Mouse (Mus musculus): ENCODE results near the gene Uqcrq. TPM values are rescaled to one million over a fixed set of nuclear protein-coding genes. Genes with fewer than 3 reads are reported as not detected.
A peak's percentile ranks its signal among the peaks of the same experiment; 100 is the strongest.

The Uqcrq gene
- polyA plus RNA-seq, 1 experiment from 2014 or later, result 495 TPM

DNA sequence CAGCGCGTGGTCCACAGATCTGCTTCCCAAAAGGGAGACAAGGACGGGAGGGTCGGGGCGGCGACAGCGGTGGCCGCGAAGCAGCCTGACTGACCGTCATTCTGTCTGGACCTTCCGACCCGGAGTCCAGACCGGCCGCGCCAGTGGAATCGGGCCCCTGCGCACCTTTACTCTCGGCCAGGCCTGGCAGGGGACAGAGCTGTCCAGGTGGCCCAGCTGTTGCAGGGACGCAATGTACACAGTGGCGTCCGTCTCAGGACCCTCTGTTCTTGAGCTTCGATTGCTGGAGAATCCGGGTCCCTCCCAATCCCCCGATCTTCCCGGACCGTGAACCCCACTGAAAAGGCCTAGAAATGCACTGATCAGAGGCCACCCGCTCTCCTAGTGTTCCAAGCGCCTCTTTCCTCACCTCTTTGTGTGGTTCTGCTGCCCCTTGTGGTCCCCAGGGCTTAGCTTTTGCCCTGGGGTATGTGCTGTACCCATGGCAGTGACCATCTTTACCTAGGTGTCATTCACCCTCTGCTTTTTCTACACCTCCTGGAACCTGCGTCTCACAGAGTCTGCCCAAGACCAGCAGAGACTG lies 26.8 kb upstream of the Uqcrq start:
- Histone ChIP-seq H3K4me3 (ENCODE audit: low read depth, low read length) (peak overlapping the region; percentile 54), H3K9ac (ENCODE audit: low read length) (peak overlapping the region; percentile 68), H3K4me1 (ENCODE audit: control insufficient read depth, insufficient read depth, low read length) (no peaks in the 10 kb centered on the region), H3K27ac (replicated peaks; ENCODE audit: low read depth, low read length) (no peak overlapping the region), H3K36me3 (ENCODE audit: control insufficient read depth, insufficient read depth, low read length) (no peaks in the 10 kb centered on the region), H3K27me3 (ENCODE audit: control insufficient read depth, insufficient read depth, low read length) (peaks cover 7% of the 10 kb centered on the region; the same call in 1 of the 2 replicates), H3K9me3 (ENCODE audit: control insufficient read depth, low read length) (no peaks in the 10 kb centered on the region), H3K4me2 (ENCODE audit: low read depth, severe bottlenecking) (peak overlapping the region; percentile 82)
- DNase-seq (ENCODE audit: low spot score) (peak; percentile 55), ATAC-seq (ENCODE audit: insufficient number of reproducible peaks, low FRiP score, low TSS enrichment, low read depth) (peak; percentile 27; the same call in 1 of the 2 replicates)
- WGBS, result 2% methylated on average over 29 of the region's 29 CpGs

DNA sequence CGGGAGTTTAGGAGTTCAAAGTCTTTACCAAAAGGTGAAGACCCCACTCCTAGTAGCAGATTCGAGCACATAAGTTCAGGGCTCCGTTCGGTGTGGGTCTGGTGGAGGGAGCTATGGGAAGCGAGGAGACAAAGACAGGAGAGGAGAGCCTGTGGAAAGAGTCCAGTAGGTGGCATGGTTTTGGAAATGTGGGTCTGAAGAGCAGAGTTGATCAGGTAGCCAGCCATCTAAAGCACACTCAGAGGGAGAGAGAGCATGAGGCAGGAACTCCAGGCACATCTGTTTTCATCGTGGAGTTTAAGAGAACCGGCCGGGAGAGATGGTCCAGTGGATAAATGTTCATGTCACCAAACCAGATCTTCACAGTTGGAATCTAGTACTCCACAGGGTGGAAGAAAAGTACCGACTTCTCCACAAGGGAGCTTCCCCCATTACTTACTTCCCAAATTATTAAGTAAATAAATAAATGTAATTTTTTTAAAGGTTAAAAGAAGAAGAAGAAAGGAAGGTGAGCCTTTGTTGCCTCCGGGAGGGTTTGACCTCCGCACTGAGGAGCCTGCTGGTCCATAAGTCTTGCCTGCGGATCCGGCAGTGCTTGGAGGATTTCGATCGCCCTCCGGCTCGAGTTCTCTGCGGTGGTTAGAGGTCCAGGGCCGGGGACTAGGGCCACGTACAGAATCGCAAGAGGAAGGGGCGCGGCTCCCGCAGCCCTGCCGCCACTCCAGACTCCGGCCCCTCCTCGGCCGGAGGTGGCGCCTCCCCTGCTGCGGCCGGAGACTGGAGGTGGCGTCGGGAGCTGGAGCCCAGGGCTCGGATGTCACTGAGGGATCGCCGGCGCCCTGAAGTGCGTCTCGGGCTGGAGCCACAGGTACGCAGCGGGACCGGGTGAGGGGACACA lies 26.1 kb upstream of the Uqcrq start, which contains the start of the genes Gm10447 and Shroom1:
Gm10447 (minus strand) TSS at position 637 of the 898 bp plus-strand sequence.
Shroom1 (plus strand) TSS at position 732 of the 898 bp plus-strand sequence.
- no peaks in the 10 kb centered on the region for H3K4me1 ChIP-seq (ENCODE audit: control insufficient read depth, insufficient read depth, low read length)
- WGBS, result 3% methylated on average over 42 of the region's 42 CpGs
- ATAC-seq (ENCODE audit: insufficient number of reproducible peaks, low FRiP score, low TSS enrichment, low read depth) (peak; percentile 84), DNase-seq (ENCODE audit: low spot score) (peak; percentile 77)
- H3K4me3 ChIP-seq (ENCODE audit: low read depth, low read length), result peak within 1 kb of the TSS; percentile 54
- peaks cover 2% of the 10 kb centered on the region; the same call in 1 of the 2 replicates for H3K27me3 ChIP-seq (ENCODE audit: control insufficient read depth, insufficient read depth, low read length)
- peak within 1 kb of the TSS; percentile 82 for H3K4me2 ChIP-seq (ENCODE audit: low read depth, severe bottlenecking)
- H3K9ac ChIP-seq (ENCODE audit: low read length), result peak within 1 kb of the TSS; percentile 68
- H3K9me3 ChIP-seq (ENCODE audit: control insufficient read depth, low read length), result no peaks in the 10 kb centered on the region
- H3K36me3 ChIP-seq (ENCODE audit: control insufficient read depth, insufficient read depth, low read length), result no peaks in the 10 kb centered on the region
- H3K27ac ChIP-seq (replicated peaks; ENCODE audit: low read depth, low read length), result 0 out of 2 replicates have a peak within 1 kb of the TSS, but pooled peaks have one; percentile 12

DNA sequence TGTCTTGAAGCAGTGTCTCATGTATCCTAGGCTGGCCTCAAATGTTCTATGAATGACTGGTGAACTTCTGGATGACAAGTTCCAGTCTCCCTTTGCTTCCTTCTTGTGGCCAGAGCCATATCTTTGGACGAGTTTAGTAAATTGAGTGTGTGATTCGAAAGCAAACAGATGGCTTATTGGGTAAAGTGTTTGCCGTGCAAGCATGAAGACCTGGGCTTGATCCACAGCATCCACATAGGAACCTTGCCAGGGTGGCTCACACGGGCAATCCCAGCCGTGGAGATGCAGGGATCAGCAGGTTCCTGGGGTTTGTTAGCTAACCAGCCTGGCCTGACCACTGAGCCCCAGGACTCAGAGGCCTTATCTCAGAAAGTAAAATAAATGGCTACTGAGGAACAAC lies 22.4 kb upstream of the Uqcrq start:
- WGBS, result 77% methylated on average over 5 of the region's 5 CpGs
- H3K4me3 ChIP-seq (ENCODE audit: low read depth, low read length), result no peak overlapping the region
- H3K9ac ChIP-seq (ENCODE audit: low read length), result no peak overlapping the region
- DNase-seq (ENCODE audit: low spot score) (no peak), ATAC-seq (ENCODE audit: insufficient number of reproducible peaks, low FRiP score, low TSS enrichment, low read depth) (no peak)
- H3K4me2 ChIP-seq (ENCODE audit: low read depth, severe bottlenecking), result no peak overlapping the region
- H3K27me3 ChIP-seq (ENCODE audit: control insufficient read depth, insufficient read depth, low read length), result peaks cover 2% of the 10 kb centered on the region; the same call in 1 of the 2 replicates
- 0 out of 2 replicates have a peak, but pooled peaks cover 2% of the 10 kb centered on the region for H3K4me1 ChIP-seq (ENCODE audit: control insufficient read depth, insufficient read depth, low read length)
- H3K27ac ChIP-seq (replicated peaks; ENCODE audit: low read depth, low read length), result no peak overlapping the region
- no peaks in the 10 kb centered on the region for H3K36me3 ChIP-seq (ENCODE audit: control insufficient read depth, insufficient read depth, low read length)
- H3K9me3 ChIP-seq (ENCODE audit: control insufficient read depth, low read length), result no peaks in the 10 kb centered on the region

DNA sequence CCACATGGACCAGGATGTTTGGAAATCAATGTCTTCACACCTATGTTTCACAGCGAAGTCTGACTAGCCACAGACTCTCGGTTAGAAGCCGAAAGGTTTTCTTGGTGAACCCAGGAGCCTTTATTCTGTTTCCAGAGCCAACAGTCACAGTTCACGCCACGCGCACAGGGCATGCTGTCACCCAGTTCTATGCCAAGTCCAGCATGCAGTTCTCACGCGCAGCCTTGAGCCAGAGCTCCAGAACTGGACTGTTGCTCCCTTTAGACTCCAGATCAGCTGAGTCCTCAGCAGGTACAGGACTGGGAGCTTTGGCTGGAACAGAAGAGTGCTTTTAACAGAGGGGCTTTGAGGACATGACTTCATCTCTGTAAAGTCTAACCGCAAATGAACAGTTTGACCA lies 21.8 kb upstream of the Uqcrq start:
- Histone ChIP-seq H3K9me3 (ENCODE audit: control insufficient read depth, low read length) (no peaks in the 10 kb centered on the region), H3K4me2 (ENCODE audit: low read depth, severe bottlenecking) (no peak overlapping the region), H3K4me1 (ENCODE audit: control insufficient read depth, insufficient read depth, low read length) (0 out of 2 replicates have a peak, but pooled peaks cover 2% of the 10 kb centered on the region), H3K4me3 (ENCODE audit: low read depth, low read length) (no peak overlapping the region), H3K27ac (replicated peaks; ENCODE audit: low read depth, low read length) (no peak overlapping the region), H3K36me3 (ENCODE audit: control insufficient read depth, insufficient read depth, low read length) (no peaks in the 10 kb centered on the region), H3K27me3 (ENCODE audit: control insufficient read depth, insufficient read depth, low read length) (peaks cover under 1% of the 10 kb centered on the region; the same call in 1 of the 2 replicates), H3K9ac (ENCODE audit: low read length) (no peak overlapping the region)
- ATAC-seq (ENCODE audit: insufficient number of reproducible peaks, low FRiP score, low TSS enrichment, low read depth), result no peak
- 94% methylated on average over 9 of the region's 9 CpGs for WGBS
- DNase-seq (ENCODE audit: low spot score), result no peak

DNA sequence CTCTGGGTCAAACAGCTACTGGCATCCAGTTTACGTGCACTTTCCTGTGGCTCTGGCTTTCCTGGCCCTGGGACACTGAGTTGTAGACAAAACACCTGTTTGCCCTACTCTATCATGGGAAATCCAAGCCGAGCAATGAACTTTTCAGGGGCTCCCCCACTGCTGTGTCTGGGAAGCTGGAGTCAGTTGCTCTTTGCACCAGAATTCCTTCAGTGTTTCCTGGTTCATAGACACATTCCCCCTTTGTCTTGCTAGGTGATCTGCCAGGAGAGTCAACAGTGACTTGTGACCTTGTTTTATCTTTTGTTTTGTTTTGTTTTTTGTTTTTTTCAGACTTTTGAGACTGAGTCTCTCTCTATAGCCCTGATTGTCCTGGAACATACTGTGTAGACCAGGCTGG lies 20.7 kb upstream of the Uqcrq start:
- ATAC-seq (ENCODE audit: insufficient number of reproducible peaks, low FRiP score, low TSS enrichment, low read depth) (no peak), DNase-seq (ENCODE audit: low spot score) (no peak)
- H3K9ac ChIP-seq (ENCODE audit: low read length), result no peak overlapping the region
- no peak overlapping the region for H3K4me3 ChIP-seq (ENCODE audit: low read depth, low read length)
- H3K27ac ChIP-seq (replicated peaks; ENCODE audit: low read depth, low read length), result no peak overlapping the region
- no peaks in the 10 kb centered on the region for H3K27me3 ChIP-seq (ENCODE audit: control insufficient read depth, insufficient read depth, low read length)
- H3K4me1 ChIP-seq (ENCODE audit: control insufficient read depth, insufficient read depth, low read length), result 0 out of 2 replicates have a peak, but pooled peaks cover 2% of the 10 kb centered on the region
- no peaks in the 10 kb centered on the region for H3K9me3 ChIP-seq (ENCODE audit: control insufficient read depth, low read length)
- H3K4me2 ChIP-seq (ENCODE audit: low read depth, severe bottlenecking), result no peak overlapping the region
- H3K36me3 ChIP-seq (ENCODE audit: control insufficient read depth, insufficient read depth, low read length), result no peaks in the 10 kb centered on the region
- 58% methylated on average over 2 of the region's 2 CpGs for WGBS

DNA sequence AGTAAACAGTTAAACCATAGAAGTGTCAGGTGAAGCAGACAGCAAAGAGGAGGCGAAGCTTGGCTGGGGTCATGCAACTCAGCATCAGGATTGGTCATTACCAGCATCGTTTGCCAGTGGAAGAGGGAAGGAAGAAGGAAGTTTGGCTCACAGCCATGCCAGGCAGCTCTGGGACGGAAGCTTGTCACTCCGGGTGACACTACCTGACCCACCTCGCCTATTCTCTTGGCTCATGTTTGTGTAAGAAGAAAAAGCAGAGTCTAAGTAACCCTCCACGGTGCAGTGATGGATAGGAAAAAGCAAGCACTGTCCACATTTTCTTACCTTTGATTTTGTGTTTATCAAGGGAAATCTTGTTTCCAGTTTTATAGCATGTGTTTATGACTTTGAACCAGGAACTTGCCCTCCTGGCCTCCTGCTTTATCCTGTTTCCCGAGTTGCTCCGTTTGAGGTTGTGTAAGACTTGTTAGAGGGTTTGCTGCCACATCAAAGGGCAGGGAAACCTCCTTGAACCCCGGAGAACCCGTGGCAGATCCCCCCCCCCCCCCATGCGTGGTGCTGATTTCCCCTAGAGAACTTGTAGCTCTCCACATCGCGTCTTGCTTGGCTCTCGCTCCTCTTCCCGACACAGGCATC lies 19.6 kb upstream of the Uqcrq start:
- DNase-seq (ENCODE audit: low spot score) (no peak), ATAC-seq (ENCODE audit: insufficient number of reproducible peaks, low FRiP score, low TSS enrichment, low read depth) (no peak)
- H3K4me2 ChIP-seq (ENCODE audit: low read depth, severe bottlenecking), result no peak overlapping the region
- no peak overlapping the region for H3K27ac ChIP-seq (replicated peaks; ENCODE audit: low read depth, low read length)
- H3K9me3 ChIP-seq (ENCODE audit: control insufficient read depth, low read length), result no peaks in the 10 kb centered on the region
- 0 out of 2 replicates have a peak, but pooled peaks cover 2% of the 10 kb centered on the region for H3K4me1 ChIP-seq (ENCODE audit: control insufficient read depth, insufficient read depth, low read length)
- H3K9ac ChIP-seq (ENCODE audit: low read length), result no peak overlapping the region
- no peak overlapping the region for H3K4me3 ChIP-seq (ENCODE audit: low read depth, low read length)
- no peaks in the 10 kb centered on the region for H3K27me3 ChIP-seq (ENCODE audit: control insufficient read depth, insufficient read depth, low read length)
- no peaks in the 10 kb centered on the region for H3K36me3 ChIP-seq (ENCODE audit: control insufficient read depth, insufficient read depth, low read length)
- 45% methylated on average over 15 of the region's 15 CpGs for WGBS

DNA sequence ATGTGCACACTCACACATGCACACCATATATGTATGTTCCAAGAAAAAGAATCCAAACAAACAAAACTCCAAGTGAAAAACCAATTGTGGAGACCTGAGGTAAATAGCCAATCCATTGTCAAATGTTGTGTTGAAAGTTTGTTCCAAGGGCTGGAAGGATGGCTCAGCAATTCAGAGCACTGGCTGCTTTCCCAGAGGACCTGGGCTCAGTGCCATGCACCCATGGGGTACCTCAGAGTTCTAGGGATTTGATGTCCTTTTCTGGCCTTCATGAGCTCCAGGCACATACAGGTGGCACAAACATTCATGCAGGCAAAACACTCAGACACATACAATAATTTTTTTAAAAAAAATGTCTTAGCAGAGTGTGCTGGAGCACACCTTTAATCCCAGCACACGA lies 17.9 kb upstream of the Uqcrq start:
- 90% methylated on average over 1 of the region's 1 CpGs for whole genome bisulfite sequencing
- no peak overlapping the region for H3K4me3 ChIP-seq (ENCODE audit: low read depth, low read length)
- no peak overlapping the region for H3K27ac ChIP-seq (replicated peaks; ENCODE audit: low read depth, low read length)
- DNase-seq (ENCODE audit: low spot score) (no peak), ATAC-seq (ENCODE audit: insufficient number of reproducible peaks, low FRiP score, low TSS enrichment, low read depth) (no peak)
- no peak overlapping the region for H3K9ac ChIP-seq (ENCODE audit: low read length)
- no peaks in the 10 kb centered on the region for H3K36me3 ChIP-seq (ENCODE audit: control insufficient read depth, insufficient read depth, low read length)
- no peak overlapping the region for H3K4me2 ChIP-seq (ENCODE audit: low read depth, severe bottlenecking)
- H3K9me3 ChIP-seq (ENCODE audit: control insufficient read depth, low read length), result no peaks in the 10 kb centered on the region
- H3K4me1 ChIP-seq (ENCODE audit: control insufficient read depth, insufficient read depth, low read length), result 0 out of 2 replicates have a peak, but pooled peaks cover 2% of the 10 kb centered on the region
- H3K27me3 ChIP-seq (ENCODE audit: control insufficient read depth, insufficient read depth, low read length), result no peaks in the 10 kb centered on the region

DNA sequence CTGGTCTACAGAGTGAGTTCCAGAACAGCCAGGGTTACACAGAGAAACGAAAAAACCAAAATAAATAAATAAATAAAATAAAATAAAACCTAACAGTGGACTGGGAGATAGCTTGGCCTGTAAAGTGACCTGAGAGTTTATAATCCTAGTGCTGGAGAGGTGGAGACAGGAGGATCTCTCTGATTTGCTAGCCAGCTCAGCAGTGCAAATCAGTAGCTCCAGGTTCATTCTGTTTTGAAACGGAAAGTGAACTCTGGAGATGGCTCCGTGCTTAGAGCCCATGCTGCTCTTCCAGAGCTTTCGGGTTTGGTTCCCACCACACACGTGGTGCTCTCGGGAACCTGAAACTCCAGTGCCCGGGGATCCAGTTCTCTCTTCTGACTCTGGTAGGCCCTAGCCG lies 17.4 kb upstream of the Uqcrq start:
- 0 out of 2 replicates have a peak, but pooled peaks cover 2% of the 10 kb centered on the region for H3K4me1 ChIP-seq (ENCODE audit: control insufficient read depth, insufficient read depth, low read length)
- H3K4me3 ChIP-seq (ENCODE audit: low read depth, low read length), result no peak overlapping the region
- H3K9me3 ChIP-seq (ENCODE audit: control insufficient read depth, low read length), result no peaks in the 10 kb centered on the region
- WGBS, result 84% methylated on average over 8 of the region's 8 CpGs
- H3K27ac ChIP-seq (replicated peaks; ENCODE audit: low read depth, low read length), result no peak overlapping the region
- H3K4me2 ChIP-seq (ENCODE audit: low read depth, severe bottlenecking), result no peak overlapping the region
- no peak for DNase-seq (ENCODE audit: low spot score)
- H3K9ac ChIP-seq (ENCODE audit: low read length), result no peak overlapping the region
- no peaks in the 10 kb centered on the region for H3K27me3 ChIP-seq (ENCODE audit: control insufficient read depth, insufficient read depth, low read length)
- no peaks in the 10 kb centered on the region for H3K36me3 ChIP-seq (ENCODE audit: control insufficient read depth, insufficient read depth, low read length)
- no peak for ATAC-seq (ENCODE audit: insufficient number of reproducible peaks, low FRiP score, low TSS enrichment, low read depth)
